Mouse (Mus musculus): ENCODE data around the gene Tmem135. TPM values are rescaled to one million over a fixed set of nuclear protein-coding genes. Genes with fewer than 3 reads are reported as not detected.

Tmem135 gene
- polyA plus RNA-seq, 1 experiment: not detected

GRCm38 (mm10) chr7:89407006-89407940 is 3.3 kb upstream of the Tmem135 start:
- H3K27ac ChIP-seq (ENCODE audit: insufficient read depth, low read depth, low read length): no peak overlapping the region
- no peak overlapping the region for H3K4me3 ChIP-seq (ENCODE audit: insufficient read depth, low read depth, low read length)
- 91% methylated on average over 24 of the region's 24 CpGs for WGBS
- TF ChIP-seq POLR2A (IDR thresholded peaks at IDR 0.05; ENCODE audit: insufficient read depth, low read depth, low read length) (no peak), CTCF (IDR thresholded peaks at IDR 0.05; ENCODE audit: insufficient read depth, low read depth, low read length) (no peak)
- peaks cover 14% of the 10 kb centered on the region; the same call in 1 of the 2 replicates for H3K4me1 ChIP-seq (ENCODE audit: control insufficient read depth, insufficient read depth, low read length)

GRCm38 (mm10) chr7:89406011-89406410 is 2.0 kb upstream of the Tmem135 start:
- no peak overlapping the region for H3K4me3 ChIP-seq (ENCODE audit: insufficient read depth, low read depth, low read length)
- TF ChIP-seq CTCF (IDR thresholded peaks at IDR 0.05; ENCODE audit: insufficient read depth, low read depth, low read length): no peak
- no peak for TF ChIP-seq POLR2A (IDR thresholded peaks at IDR 0.05; ENCODE audit: insufficient read depth, low read depth, low read length)
- WGBS: 68% methylated on average over 1 of the region's 1 CpGs
- peaks cover 14% of the 10 kb centered on the region; the same call in 1 of the 2 replicates for H3K4me1 ChIP-seq (ENCODE audit: control insufficient read depth, insufficient read depth, low read length)
- no peak overlapping the region for H3K27ac ChIP-seq (ENCODE audit: insufficient read depth, low read depth, low read length)

- TF ChIP-seq CTCF (IDR thresholded peaks at IDR 0.05; ENCODE audit: insufficient read depth, low read depth, low read length) (no peak), POLR2A (IDR thresholded peaks at IDR 0.05; ENCODE audit: insufficient read depth, low read depth, low read length) (no peak)
- H3K27ac ChIP-seq (ENCODE audit: insufficient read depth, low read depth, low read length): 0 out of 2 replicates have a peak overlapping the region, but pooled peaks have one; percentile 26
- peaks cover 14% of the 10 kb centered on the region; the same call in 1 of the 2 replicates for H3K4me1 ChIP-seq (ENCODE audit: control insufficient read depth, insufficient read depth, low read length)
- WGBS: 3% methylated on average over 35 of the region's 35 CpGs
- peak overlapping the region; percentile 84 for H3K4me3 ChIP-seq (ENCODE audit: insufficient read depth, low read depth, low read length)
These were observed 865 bp upstream of the Tmem135 start for GRCm38 (mm10) chr7:89404734-89405440.

- TF ChIP-seq CTCF (IDR thresholded peaks at IDR 0.05; ENCODE audit: insufficient read depth, low read depth, low read length): no peak
- TF ChIP-seq POLR2A (IDR thresholded peaks at IDR 0.05; ENCODE audit: insufficient read depth, low read depth, low read length): 0 out of 2 replicates have a peak, but pooled peaks have one; percentile 8
- peak overlapping the region; percentile 38 for H3K27ac ChIP-seq (ENCODE audit: insufficient read depth, low read depth, low read length)
- WGBS: 10% methylated on average over 52 of the region's 52 CpGs
These were observed 709 bp downstream of the Tmem135 start for GRCm38 (mm10) chr7:89403053-89403972.

GRCm38 (mm10) chr7:89401936-89402335 is 2.1 kb downstream of the Tmem135 start:
- 89% methylated on average over 3 of the region's 3 CpGs for WGBS
- H3K4me3 ChIP-seq (ENCODE audit: insufficient read depth, low read depth, low read length): no peak overlapping the region
- TF ChIP-seq CTCF (IDR thresholded peaks at IDR 0.05; ENCODE audit: insufficient read depth, low read depth, low read length): no peak
- H3K27ac ChIP-seq (ENCODE audit: insufficient read depth, low read depth, low read length): no peak overlapping the region
- peaks cover 14% of the 10 kb centered on the region; the same call in 1 of the 2 replicates for H3K4me1 ChIP-seq (ENCODE audit: control insufficient read depth, insufficient read depth, low read length)

More at GRCm38 (mm10) chr7:89403053-89403972, 709 bp downstream of the Tmem135 start:
- peaks cover 14% of the 10 kb centered on the region; the same call in 1 of the 2 replicates for H3K4me1 ChIP-seq (ENCODE audit: control insufficient read depth, insufficient read depth, low read length)
- peak overlapping the region; percentile 84 for H3K4me3 ChIP-seq (ENCODE audit: insufficient read depth, low read depth, low read length)

- no peak overlapping the region for H3K4me3 ChIP-seq (ENCODE audit: insufficient read depth, low read depth, low read length)
- H3K4me1 ChIP-seq (ENCODE audit: control insufficient read depth, insufficient read depth, low read length): peaks cover 14% of the 10 kb centered on the region; the same call in 1 of the 2 replicates
- 69% methylated on average over 11 of the region's 11 CpGs for WGBS
- no peak overlapping the region for H3K27ac ChIP-seq (ENCODE audit: insufficient read depth, low read depth, low read length)
- TF ChIP-seq CTCF (IDR thresholded peaks at IDR 0.05; ENCODE audit: insufficient read depth, low read depth, low read length) (no peak), POLR2A (IDR thresholded peaks at IDR 0.05; ENCODE audit: insufficient read depth, low read depth, low read length) (no peak)
These were observed 2.7 kb downstream of the Tmem135 start for GRCm38 (mm10) chr7:89401136-89401858.

GRCm38 (mm10) chr7:89400721-89401120 is 3.3 kb downstream of the Tmem135 start:
- TF ChIP-seq POLR2A (IDR thresholded peaks at IDR 0.05; ENCODE audit: insufficient read depth, low read depth, low read length) (no peak), CTCF (IDR thresholded peaks at IDR 0.05; ENCODE audit: insufficient read depth, low read depth, low read length) (no peak)

More at GRCm38 (mm10) chr7:89400721-89401120, 3.3 kb downstream of the Tmem135 start:
- peaks cover 14% of the 10 kb centered on the region; the same call in 1 of the 2 replicates for H3K4me1 ChIP-seq (ENCODE audit: control insufficient read depth, insufficient read depth, low read length)
- H3K4me3 ChIP-seq (ENCODE audit: insufficient read depth, low read depth, low read length): no peak overlapping the region
- 64% methylated on average over 2 of the region's 2 CpGs for WGBS
- H3K27ac ChIP-seq (ENCODE audit: insufficient read depth, low read depth, low read length): no peak overlapping the region
